Mouse (Mus musculus) CH12.LX (cell line): Measurements from ENCODE around the gene Slc25a18.

ENCODE experiments used
- CTCF ChIP-seq, 2 experiments: IDR thresholded peaks in 1 of 2; conservative IDR thresholded peaks in 1 of 2; 2 replicates each; pipeline ENCODE4 v1.5.1; 2011 to 2012; ENCODE audit warnings: low read depth in 2 of 2, low read length in 2 of 2, improper control_type of control experiment in 1 of 2, inconsistent platforms in 1 of 2, mild to moderate bottlenecking in 1 of 2, moderate library complexity in 1 of 2
- IRF4 ChIP-seq: IDR thresholded peaks from 2 replicates; pipeline ENCODE4 v1.6.1; 2014; ENCODE audit warnings: low read depth, mild to moderate bottlenecking, inconsistent platforms, low read length, improper control_type of control experiment
- JUN ChIP-seq: IDR thresholded peaks from 2 replicates; pipeline ENCODE4 v1.6.1; 2011; ENCODE audit warnings: low read depth, mild to moderate bottlenecking, low read length, improper control_type of control experiment, moderate library complexity; ENCODE audit not compliant: insufficient read depth
- MAZ ChIP-seq: IDR thresholded peaks from 2 replicates; pipeline ENCODE4 v1.6.1; 2012; ENCODE audit warnings: low read depth, mild to moderate bottlenecking, inconsistent platforms, low read length, improper control_type of control experiment, moderate library complexity
- NELFE ChIP-seq: IDR thresholded peaks from 2 replicates; pipeline ENCODE4 v1.6.1; 2011; ENCODE audit warnings: low read depth, low read length, improper control_type of control experiment
- TCF12 ChIP-seq: IDR thresholded peaks from 2 replicates; pipeline ENCODE4 v1.6.1; 2014; ENCODE audit warnings: low read depth, mild to moderate bottlenecking, inconsistent platforms, low read length, improper control_type of control experiment

DNA sequence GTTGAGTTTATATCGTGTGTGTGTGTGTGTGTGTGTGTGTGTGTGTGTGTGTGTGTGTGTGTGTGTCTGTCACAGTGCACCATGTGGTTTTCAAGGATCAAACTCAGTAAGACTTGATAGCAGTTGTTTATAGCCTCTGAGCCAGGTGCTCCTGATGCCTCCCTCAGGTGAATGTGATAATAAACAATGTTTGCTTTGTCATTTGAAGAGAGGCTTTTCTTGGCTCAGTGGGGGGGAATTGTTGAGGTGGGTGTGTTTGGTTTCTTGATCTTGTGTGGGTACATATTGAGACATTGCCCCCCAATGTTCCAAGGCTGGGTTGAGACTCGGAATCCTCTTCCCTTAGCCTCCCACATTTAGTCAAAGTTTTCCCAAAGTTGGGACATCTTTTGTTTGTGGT lies 30.2 kb upstream of the Slc25a18 start:
- no peak for TF ChIP-seq CTCF (conservative IDR thresholded peaks at IDR 0.05 in 1 of 2, IDR thresholded peaks at IDR 0.05 in 1 of 2; ENCODE audit: low read depth in 2 of 2, low read length in 2 of 2)
- TF ChIP-seq NELFE: no peak
- no peak for TF ChIP-seq MAZ
- TF ChIP-seq JUN: no peak
- TF ChIP-seq IRF4: no peak
- no peak for TF ChIP-seq TCF12
